Mouse (Mus musculus) MEL (cell line): ENCODE results near the gene Gm10053. TPM values are rescaled to one million over a fixed set of nuclear protein-coding genes. Genes with fewer than 3 reads are reported as not detected.

ENCODE experiments used
- polyA plus RNA-seq, 2 experiments: library from polyadenylated mRNA; stranded (reverse) in 1 of 2; unstranded in 1 of 2; fragments of >175 nt in 1 of 2; fragments of >200 nt in 1 of 2; gene quantifications; 2 replicates each; pipeline versions ENCODE4 v1.2.1 to v1.2.4; 2012; ENCODE audit warnings: low replicate concordance in 2 of 2, low read depth in 1 of 2; ENCODE audit not compliant: insufficient read length in 2 of 2, insufficient read depth in 1 of 2, missing spikeins in 1 of 2
- total RNA-seq: library from RNA; depleted of rRNA; stranded (reverse); fragments of 300-350 nt; gene quantifications from 2 replicates; pipeline ENCODE4 v1.2.3, GENCODE M21; 2012; rRNA removed

Gm10053 gene
- total and polyA plus RNA-seq, 3 experiments = 173 to 277 TPM; not detected in 1

Other genes with a start within 250 kb of the Gm10053 start
- gene Tmem252, start 201.7 kb upstream of the Gm10053 start, total RNA-seq = not detected in 2 replicates
- not detected for gene Tmem252, start 201.7 kb upstream of the Gm10053 start, polyA plus RNA-seq
- gene Pgm5, start 13.8 kb upstream of the Gm10053 start, total RNA-seq = not detected in 2 replicates
- gene Pgm5, start 13.8 kb upstream of the Gm10053 start, polyA plus RNA-seq = not detected
- gene Foxd4, start 25.5 kb downstream of the Gm10053 start, total RNA-seq = not detected in 2 replicates
- gene Foxd4, start 25.5 kb downstream of the Gm10053 start, polyA plus RNA-seq = under 1 TPM in 1 of 2 experiments, not detected in 1; 0.04 TPM
- gene Cbwd1, start 85.9 kb downstream of the Gm10053 start, total RNA-seq = 20.5 and 24.0 TPM in 2 replicates
- 10 to 100 TPM in 1 of 2 experiments, not detected in 1; 14.2 TPM for gene Cbwd1, start 85.9 kb downstream of the Gm10053 start, polyA plus RNA-seq
- gene Dock8, start 123.8 kb downstream of the Gm10053 start, total RNA-seq = 16.1 and 17.8 TPM in 2 replicates
- gene Dock8, start 123.8 kb downstream of the Gm10053 start, polyA plus RNA-seq = 10 to 100 TPM in 1 of 2 experiments, not detected in 1; 30.1 TPM